Mouse (Mus musculus): ENCODE data around the gene Gm12258.

DNA sequence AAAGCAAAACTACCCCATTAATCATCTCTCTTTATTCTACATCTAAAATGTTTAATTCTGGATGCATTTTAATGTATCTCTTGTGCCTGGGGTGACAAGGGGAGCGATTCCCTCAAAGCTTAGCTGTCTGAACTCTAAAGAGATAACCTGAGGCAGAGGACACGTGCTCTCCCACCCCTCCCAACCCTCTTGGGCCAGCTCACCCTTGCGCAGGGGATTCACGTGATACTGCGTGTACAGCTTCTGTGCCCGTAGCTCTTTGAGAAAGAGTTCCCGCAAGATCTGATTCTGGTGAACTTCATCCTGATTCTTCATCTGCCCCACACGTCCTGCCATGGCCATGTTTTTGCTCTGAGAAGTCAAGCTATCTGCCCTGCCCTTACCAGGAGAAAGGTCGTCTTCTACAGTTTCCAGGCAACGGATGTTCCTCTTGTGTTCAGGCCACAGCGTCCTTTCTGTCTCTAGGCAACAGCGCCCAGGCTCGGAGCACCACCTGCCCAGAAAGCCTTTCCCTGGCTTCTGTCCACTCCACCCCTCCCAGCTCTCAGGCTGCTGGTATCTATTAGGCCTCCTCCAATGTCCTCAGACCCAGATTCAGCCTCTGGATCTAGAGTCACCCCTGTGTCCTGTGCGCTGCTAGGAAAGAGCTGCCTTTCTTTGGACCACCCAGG, 45.3 kb upstream of the Gm12258 start, which contains the start of gene Fam183b:
- no peak for TF ChIP-seq SMC3 (IDR thresholded peaks at IDR 0.05; ENCODE audit: low read depth, low read length)
- no peak for TF ChIP-seq USF1 (IDR thresholded peaks at IDR 0.05; ENCODE audit: low read depth, low read length)
- TF ChIP-seq MAX (IDR thresholded peaks at IDR 0.05; ENCODE audit: low read length) = no peak
- no peak for TF ChIP-seq CTCF (conservative IDR thresholded peaks at IDR 0.05 in 1 of 2, IDR thresholded peaks at IDR 0.05 in 1 of 2; ENCODE audit: low read depth in 2 of 2, low read length in 2 of 2)
- no peak for TF ChIP-seq CHD1 (IDR thresholded peaks at IDR 0.05; ENCODE audit: low read depth, low read length)

All from CH12.LX (cell line).